Mouse (Mus musculus): ENCODE results near the gene Klhl22.

Klhl22 gene

DNA sequence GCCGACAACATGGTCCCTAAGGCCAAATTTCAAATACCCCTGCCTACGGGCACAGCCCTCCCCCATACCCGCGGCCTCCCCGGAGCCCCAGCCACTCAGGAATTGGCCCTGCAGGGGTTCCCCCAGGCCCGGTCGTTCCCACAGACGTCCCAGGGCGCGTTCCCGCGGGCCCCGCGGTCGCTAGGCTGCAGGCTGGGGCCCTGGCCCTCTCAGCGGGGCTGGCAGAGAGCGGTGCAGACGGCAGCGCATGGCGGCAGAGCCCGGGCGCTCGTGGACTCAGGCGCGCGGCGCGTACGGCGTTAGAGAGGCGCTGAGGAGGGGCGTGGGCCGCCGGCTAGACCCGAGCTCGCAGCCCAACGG is 73.9 kb downstream of the Klhl22 start:
- DNase-seq (ENCODE audit: low spot score in 2 of 2) = no peak

DNA sequence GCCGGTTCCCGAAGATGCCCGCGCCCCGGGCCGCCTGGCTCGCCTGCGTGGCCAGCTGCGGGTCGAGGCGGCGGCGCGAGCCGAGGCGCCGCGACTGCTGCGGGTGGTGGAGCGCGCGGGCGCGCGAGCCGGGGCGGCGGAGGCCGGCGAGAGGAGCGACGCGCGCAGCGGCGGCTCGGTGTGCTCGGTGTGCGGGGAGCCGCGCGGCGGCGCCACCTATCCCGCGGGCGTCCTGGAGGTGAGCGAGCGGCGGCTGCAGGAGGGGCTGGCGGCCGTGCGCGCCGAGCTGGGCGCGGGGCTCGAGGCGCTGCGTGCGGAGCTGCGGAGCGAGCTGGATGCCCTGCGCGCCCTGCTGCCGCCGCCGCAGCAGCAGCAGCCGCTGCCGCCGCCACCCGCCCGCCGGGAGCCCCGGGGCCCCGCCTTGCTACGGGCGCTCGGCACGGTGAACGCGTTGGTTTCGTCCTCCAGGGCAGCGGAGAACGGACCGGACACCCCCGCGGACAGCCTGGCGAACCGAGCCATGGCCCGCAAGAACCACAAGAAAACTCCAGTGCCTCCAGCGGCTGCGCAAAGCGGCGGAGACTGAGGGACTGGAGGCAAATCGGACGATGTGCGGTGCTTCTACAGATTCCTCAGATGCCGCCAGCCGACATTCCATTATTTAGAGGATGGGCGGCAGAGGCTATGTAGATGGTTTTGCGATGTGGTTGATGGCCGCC is 74.4 kb downstream of the Klhl22 start:
- DNase-seq (ENCODE audit: low spot score in 2 of 2) = no peak

DNA sequence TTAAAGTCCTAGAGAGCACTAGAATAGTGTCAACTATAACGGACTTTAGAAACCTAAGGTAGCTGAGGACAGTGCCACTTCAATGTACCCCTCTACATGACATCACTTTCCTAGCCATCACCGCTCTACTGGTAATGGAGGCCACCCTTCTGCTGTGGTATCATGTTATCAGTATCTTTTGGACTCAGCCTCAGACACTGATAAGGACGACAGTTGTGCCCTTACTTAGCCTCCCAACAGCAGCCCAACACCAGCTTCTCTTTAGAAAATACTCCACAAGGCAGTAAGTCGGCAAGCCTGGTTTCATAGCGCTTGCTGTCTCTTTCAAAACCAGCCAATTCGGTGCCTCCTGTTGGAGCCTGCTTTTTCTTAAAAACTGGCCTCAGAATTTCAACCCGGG is 75.1 kb downstream of the Klhl22 start:
- no peak for DNase-seq (ENCODE audit: low spot score in 2 of 2)

DNA sequence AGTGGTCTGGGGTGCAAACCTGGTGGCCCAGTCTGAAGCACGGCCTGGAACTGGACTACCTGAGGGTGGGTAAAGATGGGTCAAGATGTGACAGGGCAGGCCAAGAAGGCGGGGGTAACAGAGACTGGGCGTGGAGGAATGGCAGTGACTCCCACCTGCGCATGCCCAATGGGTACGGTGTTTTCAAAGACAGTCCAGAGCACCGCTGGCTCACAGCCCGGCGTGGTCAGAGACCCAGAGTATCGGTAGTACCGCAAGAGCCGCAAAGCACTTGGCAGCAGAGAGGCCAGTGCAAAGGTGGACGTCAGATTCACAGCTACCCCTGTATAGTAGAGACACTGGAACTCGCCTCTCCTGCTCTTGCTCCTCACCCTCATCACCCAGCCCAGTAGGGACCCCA is 76.1 kb downstream of the Klhl22 start:
- no peak for DNase-seq (ENCODE audit: low spot score in 2 of 2)

DNA sequence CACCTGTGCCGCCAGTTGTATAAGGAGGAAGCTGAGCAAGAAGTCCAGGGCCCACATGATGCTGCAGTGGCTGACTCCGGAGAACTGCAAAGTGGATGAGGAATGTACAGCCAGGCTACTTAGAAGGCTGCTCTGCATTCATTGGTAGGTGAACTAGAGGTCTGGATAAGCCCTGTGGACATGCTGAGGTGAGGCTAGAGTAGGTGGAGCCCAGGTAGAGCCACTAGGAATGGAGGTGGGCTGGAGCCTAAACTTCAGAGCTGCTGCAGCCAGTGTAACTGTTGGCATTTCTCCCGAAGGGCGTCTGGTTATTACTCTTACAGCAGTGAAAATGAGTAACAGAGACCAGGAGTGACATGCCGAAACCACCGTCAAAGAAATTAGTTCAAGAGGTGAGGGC is 78.6 kb downstream of the Klhl22 start, which contains the start of gene Car15:
Gene Car15 (minus strand): TSS at position 314 of the 400 bp plus-strand sequence.
- no peak for DNase-seq (ENCODE audit: low spot score in 2 of 2)

DNA sequence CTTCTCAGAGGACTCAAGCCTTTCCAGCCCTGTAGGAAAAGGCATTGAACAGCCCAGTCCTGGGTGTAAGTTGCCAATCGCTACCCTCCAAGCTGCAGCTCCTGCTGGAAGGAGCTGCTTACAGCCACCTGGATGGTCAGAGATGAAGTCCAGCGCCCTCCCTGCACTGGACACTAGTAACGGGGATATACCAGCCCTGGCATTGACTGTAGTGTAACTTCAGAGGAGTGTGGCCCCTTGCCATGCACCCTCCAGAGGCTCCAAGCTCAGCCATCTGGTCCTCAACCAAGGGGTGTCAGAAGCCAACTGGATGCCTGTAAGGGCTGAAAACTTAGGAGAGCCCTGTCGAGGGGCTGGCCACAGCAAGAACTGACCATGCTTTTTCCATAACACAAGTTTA is 80.6 kb downstream of the Klhl22 start:
- no peak for DNase-seq (ENCODE audit: low spot score in 2 of 2)

DNA sequence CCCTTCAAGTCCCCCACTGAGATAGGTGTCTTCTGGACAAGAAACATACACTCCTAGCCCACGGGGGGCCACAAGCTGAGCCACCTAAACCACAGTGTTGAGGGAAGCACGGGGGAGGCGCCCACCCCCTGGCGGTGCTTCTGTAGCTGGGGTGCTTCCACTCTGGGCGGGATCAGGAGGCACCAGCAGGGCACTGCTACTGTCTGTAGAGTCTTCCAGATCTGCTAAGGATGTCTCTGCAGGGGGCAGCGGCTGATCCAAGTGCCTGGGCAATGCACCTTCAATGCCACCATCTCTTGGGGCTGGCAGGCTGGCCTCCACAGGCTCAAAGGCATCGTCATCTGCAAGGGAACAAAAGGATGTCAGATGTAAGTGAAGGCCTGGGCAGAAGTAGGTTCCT is 83.0 kb downstream of the Klhl22 start:
- DNase-seq (ENCODE audit: low spot score in 2 of 2) = no peak

Data from spleen, postnatal 10 days (tissue).